Mouse (Mus musculus) hindbrain, embryonic 11.5 days (tissue): ENCODE data around the gene Fam83g. TPM values are rescaled to one million over a fixed set of nuclear protein-coding genes. Genes with fewer than 3 reads are reported as not detected.
"Not testable (repeated sequence)": the region's sequence is repeated elsewhere in the genome, so short reads cannot be mapped to it uniquely, and the experiment has no call there.

Source experiments
- ATAC-seq: fragments of 200-750 bp; cut with Nextera tagmentation; 2 replicates; pipeline ENCODE4 v1.8.0; 2017; ENCODE audit warnings: mild to moderate bottlenecking, moderate TSS enrichment, moderate library complexity; ENCODE audit not compliant: low FRiP score
- DNase-seq: peaks from one replicate; pipeline ENCODE4 v3.0.0-alpha.2; 2015; ENCODE audit warnings: low spot score
- H3K27ac ChIP-seq: fragments of 300-500 bp; sonication (generic); 2 replicates; pipeline ENCODE4 v1.5.1; 2014; ENCODE audit warnings: mild to moderate bottlenecking, low read depth, low read length
- H3K27me3 ChIP-seq: fragments of 300-500 bp; sonication (generic); 2 replicates; pipeline ENCODE4 v1.6.1; 2014; ENCODE audit warnings: mild to moderate bottlenecking, low read length, moderate library complexity, mixed read lengths; ENCODE audit not compliant: control insufficient read depth, insufficient read depth
- H3K36me3 ChIP-seq: fragments of 300-500 bp; sonication (generic); 2 replicates; pipeline ENCODE4 v1.6.1; 2014; ENCODE audit warnings: mild to moderate bottlenecking, low read length, moderate library complexity, mixed read lengths; ENCODE audit not compliant: control insufficient read depth, insufficient read depth
- H3K4me1 ChIP-seq: fragments of 300-500 bp; sonication (generic); replicated peaks from 2 replicates; pipeline ENCODE4 v1.6.1; 2014; ENCODE audit warnings: low read length, mixed read lengths; ENCODE audit not compliant: control insufficient read depth, insufficient read depth
- H3K4me2 ChIP-seq: fragments of 300-500 bp; sonication (generic); replicated peaks from 2 replicates; pipeline ENCODE4 v1.6.1; 2014; ENCODE audit warnings: mild to moderate bottlenecking, low read depth, low read length
- H3K4me3 ChIP-seq: fragments of 300-500 bp; sonication (generic); 2 replicates; pipeline ENCODE4 v1.5.1; 2014; ENCODE audit warnings: low read depth, low read length
- H3K9ac ChIP-seq: fragments of 300-500 bp; sonication (generic); 2 replicates; pipeline ENCODE4 v1.6.1; 2014; ENCODE audit warnings: low read depth, low read length
- H3K9me3 ChIP-seq: fragments of 300-500 bp; sonication (generic); 2 replicates; pipeline ENCODE4 v1.6.1; 2016; ENCODE audit warnings: low read length; ENCODE audit not compliant: control insufficient read depth
- WGBS: fragments of 180-500 bp; shearing (Covaris S2); extraction: QIAGEN DNeasy Blood & Tissue Kit; methylation state at CpG from one replicate; pipeline ENCODE4 v1.1.7; 2014; 5-methylcytosine and 5-hydroxymethylcytosine counted together
- polyA plus RNA-seq: library from polyadenylated mRNA; unstranded; fragments of >200 nt; fragmentation: Nextera tagmentation; extraction: Ambion mirVana; gene quantifications from 2 replicates; pipeline ENCODE4 v1.2.1, GENCODE M21; 2014

The Fam83g gene
- polyA plus RNA-seq: 0.18 and 0.31 TPM in 2 replicates

DNA sequence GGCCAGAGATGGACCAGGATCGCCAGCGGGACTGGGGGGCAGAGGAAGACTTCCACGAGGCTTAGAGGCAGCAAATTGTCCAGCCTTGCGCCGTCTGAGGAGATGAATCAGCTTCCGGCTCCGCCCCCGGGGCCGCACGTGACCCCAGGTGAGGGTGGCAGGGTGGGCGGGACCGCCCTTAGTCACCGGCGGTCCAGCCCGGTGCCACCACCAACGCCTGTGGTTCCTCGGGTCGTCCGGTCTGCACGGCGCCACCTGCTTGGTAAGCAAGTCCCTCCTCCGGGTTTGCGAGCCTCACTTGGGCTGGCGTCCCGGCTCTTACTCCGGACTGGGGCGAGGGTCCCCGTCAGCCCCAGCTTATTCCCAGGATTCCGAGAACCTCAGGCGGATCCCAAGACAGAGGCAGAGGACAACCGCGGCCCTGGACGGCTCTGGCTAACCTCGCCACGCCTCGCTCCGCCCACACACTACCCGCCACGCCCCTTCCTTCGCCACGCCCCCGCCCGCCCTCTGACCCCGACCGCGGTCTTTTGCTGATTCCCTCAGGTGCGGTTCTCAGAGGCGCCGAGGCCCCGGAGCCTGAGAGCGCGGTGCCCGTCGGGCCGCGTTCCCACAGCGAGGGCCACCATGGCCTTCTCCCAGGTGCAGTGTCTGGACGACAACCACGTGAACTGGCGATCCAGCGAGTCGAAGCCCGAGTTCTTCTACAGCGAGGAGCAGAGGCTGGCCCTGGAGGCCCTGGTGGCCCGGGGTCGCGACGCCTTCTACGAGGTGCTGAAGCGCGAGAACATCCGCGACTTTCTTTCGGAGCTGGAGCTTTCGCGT lies at the start of gene Fam83g:
Gene Fam83g, plus strand, starts transcription at position 185 of the 825 bp plus-strand sequence.
- peaks cover 31% of the 10 kb centered on the region for H3K27me3 ChIP-seq
- H3K9me3 ChIP-seq: no peaks in the 10 kb centered on the region
- ATAC-seq: peak; percentile 49; the same call in 1 of the 2 replicates
- H3K9ac ChIP-seq: peak within 1 kb of the TSS; percentile 4; the same call in 1 of the 2 replicates
- H3K4me2 ChIP-seq: peak within 1 kb of the TSS; percentile 41
- H3K36me3 ChIP-seq: no peaks in the 10 kb centered on the region
- no peak within 1 kb of the TSS for H3K27ac ChIP-seq
- DNase-seq: peak; percentile 61
- no peaks in the 10 kb centered on the region for H3K4me1 ChIP-seq
- peak within 1 kb of the TSS; percentile 35 for H3K4me3 ChIP-seq
- WGBS: 1% methylated on average over 67 of the region's 76 CpGs

DNA sequence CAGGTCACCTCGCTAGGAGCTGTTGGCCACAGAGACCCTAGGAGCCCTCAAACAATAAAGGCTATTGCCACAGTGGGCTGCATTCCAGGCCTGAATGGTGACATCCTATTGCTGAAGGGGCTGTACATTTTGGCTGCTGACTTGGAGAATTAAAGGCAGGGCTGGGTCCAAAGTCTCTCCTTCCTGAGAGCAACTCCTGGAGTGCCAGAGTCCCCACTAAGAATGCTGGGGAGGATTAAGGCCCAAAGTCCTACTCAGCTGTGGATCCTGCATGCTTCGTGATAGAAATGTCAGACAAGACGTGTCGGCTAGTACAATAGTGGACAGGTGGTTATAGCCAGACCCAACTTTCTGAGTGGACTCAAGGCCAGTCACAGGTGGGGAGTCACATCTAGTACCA lies 47.6 kb upstream of the Fam83g start:
- H3K9ac ChIP-seq, ATAC-seq, H3K4me1 ChIP-seq, H3K4me2 ChIP-seq, H3K36me3 ChIP-seq, H3K27ac ChIP-seq, H3K27me3 ChIP-seq, H3K4me3 ChIP-seq, H3K9me3 ChIP-seq, DNase-seq: not testable (repeated sequence)
- 94% methylated on average over 3 of the region's 4 CpGs for WGBS

DNA sequence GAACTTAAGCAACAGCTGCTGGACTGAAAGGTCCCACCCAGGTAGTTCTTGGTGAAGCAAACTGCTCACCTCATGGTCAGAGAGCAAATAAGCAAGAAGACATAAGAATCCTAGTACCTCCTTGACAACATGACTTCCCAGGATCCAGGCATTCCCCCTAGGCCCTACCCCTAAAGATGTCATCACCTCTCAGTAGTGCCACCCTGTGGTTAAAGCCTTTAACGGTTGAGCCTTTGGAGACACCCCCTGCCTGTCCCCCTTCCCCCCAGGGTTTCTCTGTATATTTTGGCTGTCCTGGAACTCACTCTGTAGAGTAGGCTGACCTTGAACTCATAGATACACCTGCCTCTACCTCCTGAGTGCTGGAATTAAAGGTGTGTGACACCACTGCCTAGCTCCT lies 46.5 kb upstream of the Fam83g start:
- Histone ChIP-seq H3K4me3 (no peak overlapping the region), H3K9ac (no peak overlapping the region), H3K4me2 (no peak overlapping the region), H3K27ac (no peak overlapping the region), H3K9me3 (no peaks in the 10 kb centered on the region), H3K4me1 (no peaks in the 10 kb centered on the region), H3K27me3 (no peaks in the 10 kb centered on the region), H3K36me3 (no peaks in the 10 kb centered on the region)
- ATAC-seq (no peak), DNase-seq (no peak)
- WGBS: 56% methylated on average over 1 of the region's 1 CpGs

DNA sequence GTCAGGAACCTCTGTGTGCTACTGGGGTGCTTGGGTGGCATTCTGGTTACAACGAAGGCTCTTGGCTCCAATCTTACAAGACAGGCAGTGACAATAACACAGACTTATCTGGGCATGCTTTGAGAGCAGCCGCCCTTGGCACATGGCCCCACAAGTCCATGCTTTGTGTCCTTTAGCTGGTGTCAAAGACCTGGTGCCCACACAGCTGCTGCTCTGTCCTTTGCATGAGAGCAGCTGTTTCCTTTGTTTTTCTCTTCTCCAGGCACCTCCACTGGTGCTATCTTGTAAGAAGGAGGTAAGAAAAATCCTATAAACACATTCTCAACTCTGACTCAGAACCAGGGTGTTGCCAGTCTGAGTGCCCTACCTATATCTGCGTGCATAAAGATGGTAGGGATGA lies 46.0 kb upstream of the Fam83g start:
- ATAC-seq (no peak), DNase-seq (no peak)
- H3K36me3 ChIP-seq: no peaks in the 10 kb centered on the region
- no peaks in the 10 kb centered on the region for H3K27me3 ChIP-seq
- H3K4me2 ChIP-seq: no peak overlapping the region
- no peak overlapping the region for H3K27ac ChIP-seq
- H3K4me3 ChIP-seq: no peak overlapping the region
- 92% methylated on average over 3 of the region's 3 CpGs for WGBS
- H3K9ac ChIP-seq: no peak overlapping the region
- H3K4me1 ChIP-seq: no peaks in the 10 kb centered on the region
- H3K9me3 ChIP-seq: no peaks in the 10 kb centered on the region

DNA sequence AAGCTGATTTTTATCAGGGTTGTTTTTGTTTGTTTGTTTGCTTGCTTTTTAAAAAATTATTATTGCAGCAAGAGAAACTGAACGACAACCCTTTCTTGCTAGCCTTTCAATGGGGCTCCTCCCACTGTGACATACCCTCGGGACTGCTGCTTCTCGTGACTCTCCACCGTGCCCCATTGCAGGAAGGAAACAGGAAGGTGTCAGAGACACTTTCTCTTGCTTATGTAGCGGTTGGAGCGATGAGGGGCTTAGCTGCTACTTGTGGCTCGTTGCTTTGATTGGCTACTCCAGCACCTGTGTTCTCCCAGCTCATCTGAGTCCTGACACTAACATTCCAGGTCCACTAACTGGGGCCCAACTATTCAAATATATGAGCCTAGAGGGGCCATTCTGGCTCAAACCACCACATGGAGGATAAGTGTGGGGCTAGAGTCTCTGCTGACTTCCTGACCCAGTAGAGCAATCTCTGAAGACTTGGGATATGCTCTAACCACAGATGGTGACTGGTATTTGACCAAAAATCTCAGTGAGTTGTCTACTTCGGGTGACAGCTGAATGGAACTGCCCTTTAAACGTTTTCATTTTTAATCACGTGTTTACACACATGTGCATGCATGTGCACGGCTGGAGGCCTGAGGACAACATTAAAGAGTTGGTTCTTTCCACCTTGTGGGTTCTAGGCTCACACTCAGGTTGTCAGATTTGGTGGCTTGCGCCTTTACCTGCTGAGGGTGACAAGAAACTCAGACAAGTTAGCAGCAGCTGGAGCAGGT lies 44.9 kb upstream of the Fam83g start:
- no peak overlapping the region for H3K4me2 ChIP-seq
- no peak overlapping the region for H3K27ac ChIP-seq
- no peaks in the 10 kb centered on the region for H3K9me3 ChIP-seq
- no peak overlapping the region for H3K9ac ChIP-seq
- H3K4me1 ChIP-seq: no peaks in the 10 kb centered on the region
- DNase-seq (no peak), ATAC-seq (no peak)
- no peaks in the 10 kb centered on the region for H3K36me3 ChIP-seq
- H3K27me3 ChIP-seq: no peaks in the 10 kb centered on the region
- 81% methylated on average over 12 of the region's 12 CpGs for WGBS
- H3K4me3 ChIP-seq: no peak overlapping the region

DNA sequence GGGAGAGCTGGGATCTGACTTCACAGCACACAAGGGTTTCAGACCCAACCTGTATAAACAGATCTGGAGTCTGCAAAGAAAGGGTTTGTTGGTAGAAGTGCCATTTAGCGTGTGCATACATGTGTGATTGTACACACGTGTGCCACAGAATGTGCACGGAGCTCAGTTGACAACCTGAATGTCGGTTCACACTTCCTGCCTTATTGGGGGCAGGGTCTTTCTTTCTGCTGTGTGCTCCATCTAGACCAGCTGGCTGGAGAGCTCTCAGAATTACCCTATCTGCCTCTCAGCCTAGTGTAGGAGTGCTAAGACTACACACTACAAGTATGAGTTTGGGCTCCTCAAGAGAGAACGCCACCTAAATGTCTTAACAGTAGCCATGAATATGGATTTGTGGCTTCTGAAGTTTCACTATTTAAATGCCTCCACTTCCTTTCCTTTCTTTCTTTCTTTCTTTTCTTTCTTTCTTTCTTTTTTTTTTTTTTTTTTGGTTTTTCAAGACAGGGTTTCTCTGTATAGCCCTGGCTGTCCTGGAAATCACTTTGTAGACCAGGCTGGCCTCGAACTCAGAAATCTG lies 44.2 kb upstream of the Fam83g start:
- H3K4me3 ChIP-seq: no peak overlapping the region
- H3K4me2 ChIP-seq: no peak overlapping the region
- H3K9me3 ChIP-seq: no peaks in the 10 kb centered on the region
- H3K9ac ChIP-seq: no peak overlapping the region
- no peak overlapping the region for H3K27ac ChIP-seq
- H3K27me3 ChIP-seq: no peaks in the 10 kb centered on the region
- H3K4me1 ChIP-seq: no peaks in the 10 kb centered on the region
- DNase-seq: no peak
- 92% methylated on average over 6 of the region's 6 CpGs for WGBS
- no peak for ATAC-seq
- no peaks in the 10 kb centered on the region for H3K36me3 ChIP-seq

DNA sequence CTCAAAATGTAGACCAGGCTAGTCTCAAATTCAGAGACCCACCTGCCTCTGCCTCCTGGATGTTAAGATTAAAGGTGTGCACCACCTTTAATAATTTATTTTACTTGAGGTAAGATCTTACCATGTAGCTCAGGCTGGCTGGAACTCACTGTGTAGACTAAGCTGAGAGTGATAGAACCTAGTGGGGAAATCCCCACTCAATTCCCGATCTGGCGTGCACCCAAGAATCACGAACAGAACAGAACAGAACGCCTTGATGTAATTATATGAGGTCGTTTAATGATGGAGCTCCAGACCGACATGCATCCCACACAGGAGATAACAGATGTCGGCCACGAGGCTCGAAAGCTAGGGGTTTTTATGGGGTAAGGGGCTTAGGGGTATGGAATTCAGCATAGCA lies 43.3 kb upstream of the Fam83g start:
- not testable (repeated sequence) for H3K9me3 ChIP-seq, H3K36me3 ChIP-seq, H3K4me2 ChIP-seq, H3K27ac ChIP-seq, ATAC-seq, DNase-seq, H3K4me3 ChIP-seq, H3K4me1 ChIP-seq, H3K9ac ChIP-seq, H3K27me3 ChIP-seq
- 92% methylated on average over 9 of the region's 9 CpGs for WGBS

DNA sequence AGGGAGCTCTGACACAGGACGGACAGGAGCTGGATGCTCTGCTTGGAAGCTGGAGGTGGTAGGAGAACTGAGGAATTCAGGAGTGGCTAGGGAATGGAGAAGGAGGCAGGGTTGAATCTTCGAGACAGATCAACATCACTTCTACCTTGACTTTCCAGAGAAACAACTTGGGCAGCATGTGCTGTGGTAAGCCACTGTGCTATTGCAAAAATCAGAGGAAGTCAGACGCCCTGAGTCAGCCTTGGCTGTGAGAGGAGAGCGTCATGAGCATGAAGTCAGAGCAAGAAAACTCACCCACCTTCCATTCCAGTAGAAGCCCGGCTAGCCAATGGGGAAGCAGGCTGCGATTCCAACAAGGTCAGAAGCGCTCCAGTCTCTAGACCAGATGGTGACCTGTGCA lies 41.8 kb upstream of the Fam83g start:
- H3K9ac ChIP-seq: no peak overlapping the region
- no peaks in the 10 kb centered on the region for H3K4me1 ChIP-seq
- H3K4me3 ChIP-seq: no peak overlapping the region
- H3K27me3 ChIP-seq: no peaks in the 10 kb centered on the region
- WGBS: 86% methylated on average over 7 of the region's 7 CpGs
- H3K27ac ChIP-seq: no peak overlapping the region
- ATAC-seq (no peak), DNase-seq (no peak)
- H3K4me2 ChIP-seq: no peak overlapping the region
- H3K36me3 ChIP-seq: no peaks in the 10 kb centered on the region
- H3K9me3 ChIP-seq: no peaks in the 10 kb centered on the region
